Mouse (Mus musculus): ENCODE data around the gene Cyp4b1. TPM values are rescaled to one million over a fixed set of nuclear protein-coding genes. Genes with fewer than 3 reads are reported as not detected.

Cyp4b1 gene
- 17.8 and 18.7 TPM in 2 replicates for polyA plus RNA-seq (2012; rRNA removed)

GRCm38 (mm10) chr4:115647580-115647979 lies at the start of gene Cyp4b1:
Cyp4b1 (minus strand) TSS chr4:115647723.

GRCm38 (mm10) chr4:115600611-115601010 lies 46.9 kb downstream of the Cyp4b1 start, which contains the start of gene Cyp4a32:
Cyp4a32 (plus strand) TSS chr4:115600969.

Other genes starting within 250 kb of the Cyp4b1 start
- not detected in 2 replicates for gene Cyp4a12b, start 236.1 kb downstream of the Cyp4b1 start, polyA plus RNA-seq (2012; rRNA removed)
- not detected in 2 replicates for gene Cyp4a30b, start 195.1 kb downstream of the Cyp4b1 start, polyA plus RNA-seq (2012; rRNA removed)
- gene Cyp4a14, start 151.6 kb downstream of the Cyp4b1 start, polyA plus RNA-seq (2012; rRNA removed) = 0.41 TPM in 1 of 2 replicates, not detected in the other
- 0.18 and 0.32 TPM in 2 replicates for gene Cyp4a10, start 129.5 kb downstream of the Cyp4b1 start, polyA plus RNA-seq (2012; rRNA removed)
- not detected in 2 replicates for gene Cyp4a31, start 84.1 kb downstream of the Cyp4b1 start, polyA plus RNA-seq (2012; rRNA removed)
- not detected in 2 replicates for gene Cyp4a32, start 46.8 kb downstream of the Cyp4b1 start, polyA plus RNA-seq (2012; rRNA removed)
- 29.5 and 33.5 TPM in 2 replicates for gene Efcab14, start 90.0 kb upstream of the Cyp4b1 start, polyA plus RNA-seq (2012; rRNA removed)
- gene Tex38, start 133.3 kb upstream of the Cyp4b1 start, polyA plus RNA-seq (2012; rRNA removed) = 0.21 and 0.38 TPM in 2 replicates
- 74.9 and 134 TPM in 2 replicates for gene Atpaf1, start 137.1 kb upstream of the Cyp4b1 start, polyA plus RNA-seq (2012; rRNA removed)
- gene Mob3c, start 180.4 kb upstream of the Cyp4b1 start, polyA plus RNA-seq (2012; rRNA removed) = 49.3 and 54.2 TPM in 2 replicates
- gene Mknk1, start 191.5 kb upstream of the Cyp4b1 start, polyA plus RNA-seq (2012; rRNA removed) = 54.0 and 58.6 TPM in 2 replicates
- 0.07 TPM in 1 of 2 replicates, not detected in the other for gene Kncn, start 236.7 kb upstream of the Cyp4b1 start, polyA plus RNA-seq (2012; rRNA removed)
- not detected in 2 replicates for gene 6430628N08Rik, start 242.9 kb upstream of the Cyp4b1 start, polyA plus RNA-seq (2012; rRNA removed)